Mouse (Mus musculus) G1E-ER4 (cell line): Measurements from ENCODE around the gene Leng9. TPM values are rescaled to one million over a fixed set of nuclear protein-coding genes. Genes with fewer than 3 reads are reported as not detected.

Experiments used
- GATA1 ChIP-seq: IDR thresholded peaks from one replicate; pipeline ENCODE4 v1.8.0; 2012; ENCODE audit warnings: low read length, inconsistent platforms
- polyA plus RNA-seq: library from polyadenylated mRNA; stranded (reverse); fragments of >175 nt; gene quantifications from 2 replicates; pipeline ENCODE4 v1.2.3, GENCODE M21; 2012

The Leng9 gene
- polyA plus RNA-seq, 1 experiment, result 3.7 TPM

DNA sequence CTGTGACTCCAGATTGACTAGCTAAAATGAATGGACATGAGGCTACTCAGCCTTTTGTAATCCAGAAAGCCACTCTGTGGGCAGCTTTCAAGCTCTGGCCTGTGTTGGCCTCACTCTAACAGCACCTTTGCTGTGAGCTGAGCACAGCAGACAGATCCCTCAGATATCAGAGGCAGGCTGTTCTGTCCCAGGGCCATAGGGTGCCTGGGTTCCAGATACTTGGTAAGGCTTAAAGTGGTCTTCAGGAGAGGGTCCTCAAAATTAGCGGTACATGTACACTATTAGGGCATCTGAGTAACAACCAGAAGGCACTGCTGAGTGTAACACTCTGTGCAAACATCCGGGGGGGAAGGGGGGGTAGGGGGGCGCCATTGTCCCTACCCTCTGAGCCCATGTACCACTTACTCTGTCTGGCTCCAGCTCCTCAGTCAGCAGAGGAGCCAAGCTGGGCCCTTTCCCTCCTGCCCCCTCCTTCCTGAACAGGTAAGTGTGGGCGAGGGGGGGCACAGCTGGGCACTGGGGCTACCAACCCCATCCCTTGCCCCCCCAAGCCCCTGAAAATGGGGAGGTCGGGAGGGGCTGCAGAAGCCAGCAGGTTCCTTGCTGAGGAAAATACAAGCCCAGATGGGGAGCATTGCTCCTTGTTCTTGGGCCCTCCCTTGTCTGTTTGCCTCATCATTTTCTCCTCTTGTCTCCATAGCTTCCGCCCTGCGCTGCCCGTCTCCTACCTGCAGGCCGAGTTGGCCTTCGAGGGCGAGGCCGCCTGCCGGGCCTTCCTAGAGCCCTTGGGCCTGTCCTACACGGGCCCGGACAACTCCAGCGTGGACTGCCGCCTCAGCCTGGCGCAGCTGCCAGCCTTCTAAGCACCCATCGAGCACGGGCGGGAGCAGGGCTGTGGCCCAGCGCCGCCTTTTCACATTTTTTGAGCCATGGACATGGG is 3.7 kb downstream of the Leng9 start:
- no peak for TF ChIP-seq GATA1

- no peak for TF ChIP-seq GATA1
Measured at GRCm38 (mm10) chr7:4145552-4146190, 4.5 kb downstream of the Leng9 start.

- TF ChIP-seq GATA1, result no peak
Measured at GRCm38 (mm10) chr7:4144766-4145551, 5.2 kb downstream of the Leng9 start.

DNA sequence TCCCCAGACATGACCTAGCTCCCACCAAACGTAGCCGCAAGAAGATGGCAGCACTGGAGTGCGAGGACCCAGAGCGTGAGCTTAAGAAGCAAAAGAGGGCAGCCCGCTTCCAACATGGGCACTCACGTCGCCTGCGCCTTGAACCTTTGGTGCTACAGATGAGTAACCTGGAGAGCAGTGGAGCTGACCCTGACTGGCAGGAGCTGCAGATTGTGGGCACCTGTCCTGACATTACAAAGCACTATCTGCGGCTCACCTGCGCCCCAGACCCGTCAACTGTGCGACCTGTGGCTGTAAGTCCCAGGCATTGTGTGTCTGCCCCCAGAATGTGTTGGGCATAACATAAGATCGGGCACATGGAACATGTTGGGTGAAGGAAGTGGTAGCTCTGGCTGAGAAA is 6.1 kb downstream of the Leng9 start:
- no peak for TF ChIP-seq GATA1

DNA sequence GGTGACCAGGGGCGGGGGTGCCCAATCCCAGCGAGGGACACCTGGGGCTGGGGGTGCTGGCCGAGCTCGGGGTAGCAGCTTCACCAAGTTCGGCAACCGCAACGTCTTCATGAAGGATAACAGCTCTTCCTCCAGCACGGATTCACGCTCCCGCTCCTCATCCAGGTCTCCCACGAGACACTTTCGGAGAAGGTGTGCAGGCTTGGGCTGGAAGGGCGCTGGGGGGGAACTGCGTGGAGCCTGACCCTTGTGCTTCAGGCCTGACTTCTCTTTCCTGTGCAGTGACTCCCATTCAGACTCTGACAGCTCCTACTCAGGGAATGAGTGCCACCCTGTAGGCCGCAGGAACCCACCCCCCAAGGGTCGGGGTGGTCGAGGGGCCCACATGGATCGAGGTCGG is 6.7 kb downstream of the Leng9 start:
- no peak for TF ChIP-seq GATA1

- TF ChIP-seq GATA1, result no peak
Measured at GRCm38 (mm10) chr7:4142796-4143445, 7.3 kb downstream of the Leng9 start.

DNA sequence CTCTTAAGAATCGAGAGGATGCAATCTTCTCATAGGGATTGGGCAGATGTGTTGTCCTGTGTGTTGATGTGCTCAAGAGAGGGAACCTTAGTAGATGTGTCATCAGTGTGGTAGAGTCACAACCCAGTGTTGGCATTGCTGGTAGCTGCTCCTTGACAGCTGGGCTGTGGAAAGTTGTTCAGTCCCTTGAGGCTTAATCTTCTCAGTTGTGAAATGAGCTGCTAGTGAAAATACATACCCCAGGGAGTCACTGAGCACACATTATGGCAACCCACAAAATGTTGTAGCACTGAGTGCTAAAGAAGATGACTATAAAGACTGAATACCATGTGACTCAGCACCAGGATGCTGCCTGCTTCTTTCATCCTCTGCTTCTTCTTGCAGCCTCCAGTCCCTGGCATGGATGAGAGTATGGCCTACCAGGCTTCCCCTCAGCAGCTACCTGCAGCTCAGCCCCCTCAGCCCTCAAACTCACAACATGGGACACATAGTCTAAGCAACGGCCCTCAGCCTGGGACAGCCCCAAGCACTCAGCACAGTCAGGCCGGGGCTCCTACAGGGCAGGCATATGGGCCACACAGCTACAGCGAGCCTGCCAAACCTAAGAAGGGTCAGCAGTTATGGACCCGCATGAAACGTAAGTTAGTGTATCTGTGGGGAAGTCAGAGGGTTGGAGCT is 8.4 kb downstream of the Leng9 start:
- no peak for TF ChIP-seq GATA1

- no peak for TF ChIP-seq GATA1
Measured at GRCm38 (mm10) chr7:4139391-4139790, 10.8 kb downstream of the Leng9 start.

DNA sequence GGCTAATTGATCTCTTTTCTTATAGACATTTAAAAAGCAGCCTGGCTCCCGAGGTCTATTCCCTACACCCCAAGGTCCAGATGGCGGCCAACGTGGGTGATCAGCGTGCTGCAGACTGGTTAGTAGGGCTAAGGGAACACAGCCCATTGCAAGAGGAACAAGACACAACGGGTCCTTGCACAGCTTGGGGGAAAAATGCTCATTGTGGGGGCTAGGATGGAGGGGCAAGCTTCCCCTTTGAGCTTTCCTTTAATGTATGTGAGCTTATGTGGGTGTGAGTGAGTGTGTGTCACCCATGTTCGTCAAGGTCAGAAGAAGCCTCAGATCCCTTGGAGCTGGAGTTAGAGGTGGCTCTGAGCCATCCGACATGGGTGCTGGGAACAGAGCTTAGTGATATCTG is 11.5 kb downstream of the Leng9 start:
- TF ChIP-seq GATA1, result no peak

- TF ChIP-seq GATA1, result no peak
Measured at GRCm38 (mm10) chr7:4138181-4138580, 12.0 kb downstream of the Leng9 start.

DNA sequence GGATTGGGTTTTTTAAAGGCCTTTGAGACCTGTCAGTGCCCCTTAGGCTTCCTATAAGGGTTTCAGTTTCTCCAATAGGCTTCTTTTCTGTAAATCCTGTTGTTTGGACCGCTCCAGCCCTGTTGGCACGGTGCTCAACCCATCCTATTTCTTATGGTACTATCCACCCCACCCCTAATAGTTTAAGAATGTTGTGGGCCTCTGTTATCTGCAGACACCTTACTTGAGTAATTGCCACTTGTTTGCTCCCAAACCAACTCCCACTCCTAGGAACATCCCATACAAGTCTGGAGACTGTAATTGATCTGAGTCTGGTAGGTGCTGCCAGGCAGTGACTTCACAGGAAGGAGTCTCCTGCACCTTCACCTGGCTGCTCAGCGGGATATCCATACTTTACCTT is 12.4 kb downstream of the Leng9 start:
- no peak for TF ChIP-seq GATA1

GRCm38 (mm10) chr7:4136771-4137531 is 13.2 kb downstream of the Leng9 start, which contains the start of gene Leng8:
TSS of gene Leng8 (plus strand) at chr7:4137039.
- TF ChIP-seq GATA1, result no peak

GRCm38 (mm10) chr7:4136404-4136770 is 13.8 kb downstream of the Leng9 start:
- no peak for TF ChIP-seq GATA1

GRCm38 (mm10) chr7:4134911-4135310 is 15.3 kb downstream of the Leng9 start:
- TF ChIP-seq GATA1, result no peak
